Mouse (Mus musculus): ENCODE data around the gene Sipa1.

Sipa1 gene

GRCm38 (mm10) chr19:5686437-5686836, 22.9 kb upstream of the Sipa1 start:
- no peak for ATAC-seq (ENCODE audit: low TSS enrichment)

- ATAC-seq (ENCODE audit: low TSS enrichment): no peak
Observed at GRCm38 (mm10) chr19:5685861-5686260, 22.4 kb upstream of the Sipa1 start.

GRCm38 (mm10) chr19:5685431-5685830, 21.9 kb upstream of the Sipa1 start:
- no peak for ATAC-seq (ENCODE audit: low TSS enrichment)

- no peak for ATAC-seq (ENCODE audit: low TSS enrichment)
Observed at GRCm38 (mm10) chr19:5684985-5685384, 21.5 kb upstream of the Sipa1 start.

GRCm38 (mm10) chr19:5684236-5684635, 20.7 kb upstream of the Sipa1 start:
- ATAC-seq (ENCODE audit: low TSS enrichment): no peak

- no peak for ATAC-seq (ENCODE audit: low TSS enrichment)
Observed at GRCm38 (mm10) chr19:5680432-5680831, 16.9 kb upstream of the Sipa1 start.

GRCm38 (mm10) chr19:5668372-5668771, 4.9 kb upstream of the Sipa1 start:
- ATAC-seq (ENCODE audit: low TSS enrichment): no peak

- ATAC-seq (ENCODE audit: low TSS enrichment): no peak
Observed at GRCm38 (mm10) chr19:5666386-5666785, 2.9 kb upstream of the Sipa1 start.

GRCm38 (mm10) chr19:5665465-5665864, 2.0 kb upstream of the Sipa1 start:
- ATAC-seq (ENCODE audit: low TSS enrichment): no peak

GRCm38 (mm10) chr19:5664669-5665257, 1.3 kb upstream of the Sipa1 start:
- no peak for ATAC-seq (ENCODE audit: low TSS enrichment)

- no peak for ATAC-seq (ENCODE audit: low TSS enrichment)
Observed at GRCm38 (mm10) chr19:5662310-5662709, 1.2 kb downstream of the Sipa1 start.

GRCm38 (mm10) chr19:5660942-5661751, 2.4 kb downstream of the Sipa1 start:
- no peak for ATAC-seq (ENCODE audit: low TSS enrichment)

- ATAC-seq (ENCODE audit: low TSS enrichment): no peak
Observed at GRCm38 (mm10) chr19:5654720-5655298, 8.7 kb downstream of the Sipa1 start.

- no peak; the same call in 1 of the 2 replicates for ATAC-seq (ENCODE audit: low TSS enrichment)
Observed at GRCm38 (mm10) chr19:5653969-5654719, 9.4 kb downstream of the Sipa1 start.

GRCm38 (mm10) chr19:5652570-5652969, 10.9 kb downstream of the Sipa1 start:
- ATAC-seq (ENCODE audit: low TSS enrichment): no peak

- ATAC-seq (ENCODE audit: low TSS enrichment): no peak
Observed at GRCm38 (mm10) chr19:5651502-5652274, 11.8 kb downstream of the Sipa1 start.

- ATAC-seq (ENCODE audit: low TSS enrichment): no peak
Observed at GRCm38 (mm10) chr19:5649298-5649741, 14.2 kb downstream of the Sipa1 start.

- peak; percentile 93 for ATAC-seq (ENCODE audit: low TSS enrichment)
Observed at GRCm38 (mm10) chr19:5648401-5649297, 14.9 kb downstream of the Sipa1 start.

GRCm38 (mm10) chr19:5647791-5648190, 15.7 kb downstream of the Sipa1 start:
- no peak for ATAC-seq (ENCODE audit: low TSS enrichment)

- no peak for ATAC-seq (ENCODE audit: low TSS enrichment)
Observed at GRCm38 (mm10) chr19:5646731-5647330, 16.7 kb downstream of the Sipa1 start.

Measured in frontal cortex, adult (tissue).